Mouse (Mus musculus): ENCODE results near the gene Prss43.

GRCm38 (mm10) chr9:110858967-110859596, 32.6 kb downstream of the Prss43 start:
- no peak for TF ChIP-seq ELF1 (IDR thresholded peaks at IDR 0.05; ENCODE audit: low read depth, low read length)
- no peak for TF ChIP-seq GATA1 (IDR thresholded peaks at IDR 0.05; ENCODE audit: low read depth, low read length)
- no peak for TF ChIP-seq CTCF (IDR thresholded peaks at IDR 0.05 in 2 of 3, conservative IDR thresholded peaks at IDR 0.05 in 1 of 3; ENCODE audit: control insufficient read depth in 1 of 3, insufficient read depth in 1 of 3, low read depth in 2 of 3, low read length in 3 of 3, poor library complexity in 1 of 3, severe bottlenecking in 1 of 3)
- TF ChIP-seq USF1 (IDR thresholded peaks at IDR 0.05; ENCODE audit: low read depth, low read length): no peak
- no peak for TF ChIP-seq POLR2A (IDR thresholded peaks at IDR 0.05; ENCODE audit: control insufficient read depth in 1 of 2, insufficient read depth in 1 of 2, low read depth in 1 of 2, low read length in 2 of 2, poor library complexity in 1 of 2)
- no peak for TF ChIP-seq CHD2 (IDR thresholded peaks at IDR 0.05; ENCODE audit: low read length)
